Mouse (Mus musculus) ZHBTc4 (cell line): ENCODE data around the gene Eif4a1.

Experiments
- DNase-seq: peaks from one replicate; pipeline ENCODE4 v3.0.0-alpha.2; 2011; ENCODE audit warnings: low read depth, low spot score

The Eif4a1 gene

GRCm38 (mm10) chr11:69679144-69679543 lies 6.9 kb upstream of the Eif4a1 start:
- no peak for DNase-seq

GRCm38 (mm10) chr11:69671726-69672124 lies 498 bp downstream of the Eif4a1 start:
- no peak for DNase-seq

- DNase-seq = peak; percentile 97
Measured at GRCm38 (mm10) chr11:69670786-69671725, 1.2 kb downstream of the Eif4a1 start.

- DNase-seq = no peak
Measured at GRCm38 (mm10) chr11:69666665-69667005, 5.6 kb downstream of the Eif4a1 start.

- DNase-seq = peak; percentile 95
Measured at GRCm38 (mm10) chr11:69665961-69666664, 6.1 kb downstream of the Eif4a1 start, which contains the start of gene Cd68. TSS of gene Cd68 (minus strand) at chr11:69666153.

- DNase-seq = no peak
Measured at GRCm38 (mm10) chr11:69665457-69665960, 6.7 kb downstream of the Eif4a1 start.

GRCm38 (mm10) chr11:69664841-69665240 lies 7.4 kb downstream of the Eif4a1 start:
- no peak for DNase-seq

GRCm38 (mm10) chr11:69663795-69664194 lies 8.4 kb downstream of the Eif4a1 start:
- DNase-seq = no peak

- no peak for DNase-seq
Measured at GRCm38 (mm10) chr11:69662967-69663671, 9.1 kb downstream of the Eif4a1 start.

GRCm38 (mm10) chr11:69662213-69662966 lies 9.8 kb downstream of the Eif4a1 start, which contains the start of gene Mpdu1:
TSS of gene Mpdu1 (minus strand) at chr11:69662642.
- peak; percentile 98 for DNase-seq

GRCm38 (mm10) chr11:69661221-69661881 lies 10.9 kb downstream of the Eif4a1 start:
- no peak for DNase-seq

- no peak for DNase-seq
Measured at GRCm38 (mm10) chr11:69657462-69657881, 14.8 kb downstream of the Eif4a1 start.

- peak; percentile 80 for DNase-seq
Measured at GRCm38 (mm10) chr11:69656617-69657461, 15.4 kb downstream of the Eif4a1 start.

- DNase-seq = no peak
Measured at GRCm38 (mm10) chr11:69656065-69656455, 16.2 kb downstream of the Eif4a1 start.

GRCm38 (mm10) chr11:69655264-69656064 lies 16.8 kb downstream of the Eif4a1 start, which contains the start of gene Sox15:
TSS of gene Sox15 (plus strand) at chr11:69655314.
- peak; percentile 93 for DNase-seq

GRCm38 (mm10) chr11:69654760-69655159 lies 17.5 kb downstream of the Eif4a1 start:
- DNase-seq = peak; percentile 88

- DNase-seq = no peak
Measured at GRCm38 (mm10) chr11:69653399-69653798, 18.8 kb downstream of the Eif4a1 start.

- no peak for DNase-seq
Measured at GRCm38 (mm10) chr11:69645860-69646259, 26.4 kb downstream of the Eif4a1 start.

GRCm38 (mm10) chr11:69635471-69635870 lies 36.8 kb downstream of the Eif4a1 start:
- no peak for DNase-seq
